Mouse (Mus musculus): ENCODE results near the gene Arid4a.

DNA sequence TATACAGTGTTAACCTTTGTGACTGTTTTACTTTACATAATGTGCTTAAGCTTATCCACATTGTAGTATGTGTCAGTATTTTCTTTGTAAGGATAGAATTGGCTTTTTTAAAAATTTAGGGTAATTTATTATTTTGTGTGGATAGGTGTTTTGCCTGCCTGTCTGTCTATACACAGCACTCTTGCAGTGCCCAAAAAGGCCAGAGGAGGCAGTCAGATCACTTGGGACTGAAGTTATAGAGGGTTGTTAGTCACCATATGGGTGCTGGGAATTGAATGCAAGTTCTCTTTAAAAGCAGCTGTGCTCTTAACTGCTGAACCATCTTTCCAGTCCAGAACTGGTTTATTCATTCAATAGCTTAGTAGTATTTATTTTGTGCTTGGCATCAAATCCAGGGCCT, 125.4 kb downstream of the Arid4a start:
- TF ChIP-seq CTCF (IDR thresholded peaks at IDR 0.05) (peak; percentile 17; the same call in 1 of the 2 replicates), EP300 (IDR thresholded peaks at IDR 0.05) (no peak)

Data from lung, postnatal 0 days (tissue).